Comparison of ENCODE assay signal across 24 mouse cellular contexts in genomic region chr6:29287944-29288343, GRCm38 (mm10). TPM values are rescaled to one million over a fixed set of nuclear protein-coding genes. Genes with fewer than 3 reads are reported as not detected.
A peak's percentile ranks its signal among the peaks of the same experiment; 100 is the strongest.
DNase-seq lines count a peak whose midpoint lies in the region; ATAC-seq lines count a peak whose summit lies in the region.
"Had no signal": no experiment of that assay in that cellular context is flagged by ENCODE, and none has a peak within 500 bp of the region (broad histone marks: within the 10 kb centered on the region; RNA-seq: fewer than 3 reads in every experiment).

No protein-coding gene starts in this region.

- no peaks in the 10 kb centered on the region for H3K36me3 ChIP-seq in kidney, embryonic 15.5 days
- H3K36me3 ChIP-seq: embryonic facial prominence, embryonic 15.5 days; hindbrain, embryonic 10.5 days; liver, embryonic 12.5 days; midbrain, embryonic 13.5 days had no signal

- ATAC-seq in kidney, embryonic 15.5 days (replicated peaks; ENCODE audit: low FRiP score), result no peak
- ATAC-seq: inflammation-experienced regulatory T-cells, adult 6 months; liver, embryonic 12.5 days; midbrain, embryonic 13.5 days had no signal

- 42% methylated on average over 5 of the region's 5 CpGs for WGBS in kidney, embryonic 15.5 days

- H3K4me3 ChIP-seq in kidney, embryonic 15.5 days (replicated peaks), result no peak overlapping the region
- H3K4me3 ChIP-seq: embryonic facial prominence, embryonic 15.5 days; hindbrain, embryonic 10.5 days; liver, embryonic 12.5 days; midbrain, embryonic 13.5 days had no signal

- H3K27me3 ChIP-seq in kidney, embryonic 15.5 days, result no peaks in the 10 kb centered on the region
- H3K27me3 ChIP-seq: embryonic facial prominence, embryonic 15.5 days; liver, embryonic 12.5 days; midbrain, embryonic 13.5 days had no signal

- H3K9me3 ChIP-seq in kidney, embryonic 15.5 days (replicated peaks), result no peaks in the 10 kb centered on the region
- H3K9me3 ChIP-seq: embryonic facial prominence, embryonic 15.5 days; hindbrain, embryonic 10.5 days; liver, embryonic 12.5 days; midbrain, embryonic 13.5 days had no signal

- peak; percentile 8 for DNase-seq in gastrocnemius, adult 18-20 months (ENCODE audit: low spot score)
- no peak for DNase-seq in gastrocnemius, adult 8-10 months (ENCODE audit: low spot score in 2 of 2)
- DNase-seq in kidney, adult 8-10 months, result no peak
- peak; percentile 49 for DNase-seq in NIH3T3 (ENCODE audit: low read depth)
- peak; percentile 67 for DNase-seq in kidney, postnatal 10 days
- DNase-seq in spleen, postnatal 14 days (ENCODE audit: low spot score in 2 of 2), result no peak
- no peak for DNase-seq in frontal cortex, postnatal 36 days (ENCODE audit: low spot score in 2 of 2)
- DNase-seq: adrenal gland, postnatal 25 days; cerebellum, adult 9-11 months; embryo, embryonic 11 days; gastrocnemius, postnatal 25 days; lung, embryonic 14.5 days; lung, postnatal 4 days had no signal

- no peak overlapping the region for H3K4me2 ChIP-seq in kidney, embryonic 15.5 days
- H3K4me2 ChIP-seq: embryonic facial prominence, embryonic 15.5 days; liver, embryonic 12.5 days; lung, embryonic 14.5 days; midbrain, embryonic 13.5 days had no signal

- peak overlapping the region; percentile 37 for H3K27ac ChIP-seq in kidney, embryonic 15.5 days
- H3K27ac ChIP-seq: embryonic facial prominence, embryonic 15.5 days; hindbrain, embryonic 10.5 days; liver, embryonic 12.5 days; midbrain, embryonic 13.5 days; stomach, postnatal 0 days had no signal

- no peak overlapping the region for H3K9ac ChIP-seq in kidney, embryonic 15.5 days
- H3K9ac ChIP-seq: embryonic facial prominence, embryonic 15.5 days; liver, embryonic 12.5 days; lung, embryonic 14.5 days had no signal

- H3K4me1 ChIP-seq in kidney, embryonic 15.5 days, result peaks cover 8% of the 10 kb centered on the region; the same call in 1 of the 2 replicates
- H3K4me1 ChIP-seq: embryonic facial prominence, embryonic 15.5 days; liver, embryonic 12.5 days had no signal

RNA-seq across cellular contexts. Expression of gene Fam71f2, which starts 8.6 kb away (rescaled TPM):
- total RNA-seq in gastrocnemius, adult 18-20 months (2021), result not detected
- not detected for total RNA-seq in gastrocnemius, adult 8-10 months (2022)
- polyA plus RNA-seq in kidney, embryonic 15.5 days (2015; fragmentation: Nextera tagmentation; extraction: Ambion mirVana), result 0.28 and 0.32 TPM in 2 replicates
- total RNA-seq: gastrocnemius, postnatal 25 days had no signal
- polyA plus RNA-seq: stomach, postnatal 0 days had no signal

RNA-seq across cellular contexts. Expression of gene Hilpda, which starts 15.7 kb away (rescaled TPM):
- 1 to 10 TPM; 2.4 to 3.7 TPM for total RNA-seq in gastrocnemius, adult 18-20 months (2021)
- 1 to 10 TPM; 2.8 to 3.9 (median 3.3) TPM for total RNA-seq in gastrocnemius, adult 8-10 months (2022)
- polyA plus RNA-seq in kidney, embryonic 15.5 days (2015; fragmentation: Nextera tagmentation; extraction: Ambion mirVana), result 30.2 and 33.2 TPM in 2 replicates

RNA-seq across cellular contexts. Expression of gene Fam71f1, which starts 31.0 kb away (rescaled TPM):
- not detected for total RNA-seq in gastrocnemius, adult 18-20 months (2021)
- not detected for total RNA-seq in gastrocnemius, adult 8-10 months (2022)
- polyA plus RNA-seq in kidney, embryonic 15.5 days (2015; fragmentation: Nextera tagmentation; extraction: Ambion mirVana), result 0.12 and 0.22 TPM in 2 replicates
- total RNA-seq: adrenal gland, postnatal 25 days; gastrocnemius, postnatal 25 days; layer of hippocampus, adult 8-10 months; left cerebral cortex, adult 18-20 months had no signal
- polyA plus RNA-seq: embryonic facial prominence, embryonic 15.5 days; forebrain, embryonic 11.5 days; inflammation-experienced regulatory T-cells, adult 6 months; liver, embryonic 12.5 days; lung, embryonic 14.5 days; midbrain, embryonic 13.5 days; spleen, adult 2 months; stomach, postnatal 0 days had no signal

RNA-seq across cellular contexts. Expression of gene Calu, which starts 59.9 kb away (rescaled TPM):
- 10 to 100 TPM; 71.3 to 96.1 TPM for total RNA-seq in gastrocnemius, adult 18-20 months (2021)
- 10 to 100 TPM; 66.3 to 77.3 (median 75.0) TPM for total RNA-seq in gastrocnemius, adult 8-10 months (2022)
- 382 and 391 TPM in 2 replicates for polyA plus RNA-seq in kidney, embryonic 15.5 days (2015; fragmentation: Nextera tagmentation; extraction: Ambion mirVana)

Comparison
In these comparisons a context has a peak if more than half of its experiments do, and no peak if none do; other contexts are left out.
1. DNase-seq: peak in gastrocnemius, adult 18-20 months (single experiment), NIH3T3 (single experiment) and kidney, postnatal 10 days (single experiment); none in gastrocnemius, adult 8-10 months (0 of 2), kidney, adult 8-10 months (0 of 2), spleen, postnatal 14 days (0 of 2) and frontal cortex, postnatal 36 days (0 of 2).